Mouse (Mus musculus): ENCODE measurements around the gene Cd6. TPM values are rescaled to one million over a fixed set of nuclear protein-coding genes. Genes with fewer than 3 reads are reported as not detected.

Gene Cd6
- polyA plus RNA-seq, 1 experiment = 41.0 TPM

- Histone ChIP-seq H3K36me3 (ENCODE audit: control insufficient read depth, insufficient read depth, low read length) (no peaks in the 10 kb centered on the region), H3K27me3 (ENCODE audit: control insufficient read depth, insufficient read depth, low read length) (no peaks in the 10 kb centered on the region), H3K4me1 (ENCODE audit: control insufficient read depth, insufficient read depth, insufficient read length) (no peaks in the 10 kb centered on the region; the same call in 1 of the 2 replicates), H3K27ac (ENCODE audit: insufficient read depth, low read length) (no peak overlapping the region), H3K4me3 (ENCODE audit: extremely low read depth, insufficient read depth, insufficient read length) (no peak overlapping the region)
- TF ChIP-seq POLR2A (IDR thresholded peaks at IDR 0.05; ENCODE audit: low read depth, low read length) = no peak
- no peak for TF ChIP-seq CTCF (IDR thresholded peaks at IDR 0.05; ENCODE audit: extremely low read depth, insufficient read depth, insufficient read length, insufficient replicate concordance)
- no peak for DNase-seq (ENCODE audit: low read depth in 1 of 2, low spot score in 2 of 2)
- 56% methylated on average over 6 of the region's 6 CpGs for WGBS
These were observed 18.4 kb downstream of the Cd6 start for GRCm38 (mm10) chr19:10811471-10811870.

GRCm38 (mm10) chr19:10810176-10810492, 19.7 kb downstream of the Cd6 start:
- Histone ChIP-seq H3K4me3 (ENCODE audit: extremely low read depth, insufficient read depth, insufficient read length) (no peak overlapping the region), H3K27me3 (ENCODE audit: control insufficient read depth, insufficient read depth, low read length) (no peaks in the 10 kb centered on the region), H3K4me1 (ENCODE audit: control insufficient read depth, insufficient read depth, insufficient read length) (no peaks in the 10 kb centered on the region; the same call in 1 of the 2 replicates), H3K27ac (ENCODE audit: insufficient read depth, low read length) (no peak overlapping the region), H3K36me3 (ENCODE audit: control insufficient read depth, insufficient read depth, low read length) (no peaks in the 10 kb centered on the region)
- DNase-seq (ENCODE audit: low read depth in 1 of 2, low spot score in 2 of 2) = no peak
- WGBS = 87% methylated on average over 4 of the region's 4 CpGs
- TF ChIP-seq POLR2A (IDR thresholded peaks at IDR 0.05; ENCODE audit: low read depth, low read length) = no peak
- TF ChIP-seq CTCF (IDR thresholded peaks at IDR 0.05; ENCODE audit: extremely low read depth, insufficient read depth, insufficient read length, insufficient replicate concordance) = no peak

- H3K27me3 ChIP-seq (ENCODE audit: control insufficient read depth, insufficient read depth, low read length) = no peaks in the 10 kb centered on the region
- WGBS = 88% methylated on average over 11 of the region's 11 CpGs
- no peak for TF ChIP-seq POLR2A (IDR thresholded peaks at IDR 0.05; ENCODE audit: low read depth, low read length)
- TF ChIP-seq CTCF (IDR thresholded peaks at IDR 0.05; ENCODE audit: extremely low read depth, insufficient read depth, insufficient read length, insufficient replicate concordance) = no peak
These were observed 20.3 kb downstream of the Cd6 start for GRCm38 (mm10) chr19:10809428-10810175.

GRCm38 (mm10) chr19:10808524-10809233, 21.2 kb downstream of the Cd6 start:
- H3K27ac ChIP-seq (ENCODE audit: insufficient read depth, low read length) = no peak overlapping the region
- H3K4me3 ChIP-seq (ENCODE audit: extremely low read depth, insufficient read depth, insufficient read length) = no peak overlapping the region
- no peaks in the 10 kb centered on the region for H3K36me3 ChIP-seq (ENCODE audit: control insufficient read depth, insufficient read depth, low read length)
- TF ChIP-seq POLR2A (IDR thresholded peaks at IDR 0.05; ENCODE audit: low read depth, low read length) (no peak), CTCF (IDR thresholded peaks at IDR 0.05; ENCODE audit: extremely low read depth, insufficient read depth, insufficient read length, insufficient replicate concordance) (no peak)
- no peaks in the 10 kb centered on the region; the same call in 1 of the 2 replicates for H3K4me1 ChIP-seq (ENCODE audit: control insufficient read depth, insufficient read depth, insufficient read length)
- 86% methylated on average over 12 of the region's 12 CpGs for WGBS
- no peaks in the 10 kb centered on the region for H3K27me3 ChIP-seq (ENCODE audit: control insufficient read depth, insufficient read depth, low read length)
- no peak for DNase-seq (ENCODE audit: low read depth in 1 of 2, low spot score in 2 of 2)

More at GRCm38 (mm10) chr19:10809428-10810175, 20.3 kb downstream of the Cd6 start:
- Histone ChIP-seq H3K27ac (ENCODE audit: insufficient read depth, low read length) (no peak overlapping the region), H3K4me3 (ENCODE audit: extremely low read depth, insufficient read depth, insufficient read length) (no peak overlapping the region), H3K36me3 (ENCODE audit: control insufficient read depth, insufficient read depth, low read length) (no peaks in the 10 kb centered on the region), H3K4me1 (ENCODE audit: control insufficient read depth, insufficient read depth, insufficient read length) (no peaks in the 10 kb centered on the region; the same call in 1 of the 2 replicates)
- DNase-seq (ENCODE audit: low read depth in 1 of 2, low spot score in 2 of 2) = no peak

- H3K27ac ChIP-seq (ENCODE audit: insufficient read depth, low read length) = no peak overlapping the region
- no peak for DNase-seq (ENCODE audit: low read depth in 1 of 2, low spot score in 2 of 2)
- no peaks in the 10 kb centered on the region for H3K27me3 ChIP-seq (ENCODE audit: control insufficient read depth, insufficient read depth, low read length)
- no peak overlapping the region for H3K4me3 ChIP-seq (ENCODE audit: extremely low read depth, insufficient read depth, insufficient read length)
- H3K36me3 ChIP-seq (ENCODE audit: control insufficient read depth, insufficient read depth, low read length) = no peaks in the 10 kb centered on the region
- TF ChIP-seq CTCF (IDR thresholded peaks at IDR 0.05; ENCODE audit: extremely low read depth, insufficient read depth, insufficient read length, insufficient replicate concordance) (no peak), POLR2A (IDR thresholded peaks at IDR 0.05; ENCODE audit: low read depth, low read length) (no peak)
- WGBS = 93% methylated on average over 11 of the region's 11 CpGs
- no peaks in the 10 kb centered on the region for H3K4me1 ChIP-seq (ENCODE audit: control insufficient read depth, insufficient read depth, insufficient read length)
These were observed 24.1 kb downstream of the Cd6 start for GRCm38 (mm10) chr19:10805661-10806285.

GRCm38 (mm10) chr19:10804850-10805660, 24.8 kb downstream of the Cd6 start:
- no peaks in the 10 kb centered on the region for H3K4me1 ChIP-seq (ENCODE audit: control insufficient read depth, insufficient read depth, insufficient read length)
- H3K27ac ChIP-seq (ENCODE audit: insufficient read depth, low read length) = no peak overlapping the region
- 82% methylated on average over 2 of the region's 2 CpGs for WGBS
- no peak for TF ChIP-seq CTCF (IDR thresholded peaks at IDR 0.05; ENCODE audit: extremely low read depth, insufficient read depth, insufficient read length, insufficient replicate concordance)
- no peak for TF ChIP-seq POLR2A (IDR thresholded peaks at IDR 0.05; ENCODE audit: low read depth, low read length)
- no peaks in the 10 kb centered on the region for H3K36me3 ChIP-seq (ENCODE audit: control insufficient read depth, insufficient read depth, low read length)
- no peak overlapping the region for H3K4me3 ChIP-seq (ENCODE audit: extremely low read depth, insufficient read depth, insufficient read length)
- no peak for DNase-seq (ENCODE audit: low read depth in 1 of 2, low spot score in 2 of 2)
- no peaks in the 10 kb centered on the region for H3K27me3 ChIP-seq (ENCODE audit: control insufficient read depth, insufficient read depth, low read length)
